Mouse (Mus musculus) spleen, adult 2 months (tissue): ENCODE data around the gene Ptprz1.

Source experiments
- CTCF ChIP-seq: fragments of 200-500 bp; IDR thresholded peaks from 2 replicates; pipeline ENCODE4 v1.5.1; 2011; ENCODE audit warnings: mild to moderate bottlenecking, inconsistent platforms; ENCODE audit not compliant: insufficient read depth, insufficient read length, insufficient replicate concordance; ENCODE audit errors: extremely low read depth
- POLR2A ChIP-seq: fragments of 200-500 bp; IDR thresholded peaks from 2 replicates; pipeline ENCODE4 v1.6.1; 2011; ENCODE audit warnings: low read depth, low read length, inconsistent platforms

- no peak for TF ChIP-seq CTCF
- no peak for TF ChIP-seq POLR2A
Observed at GRCm38 (mm10) chr6:22932768-22933265, 57.5 kb downstream of the Ptprz1 start.
